Mouse (Mus musculus): Measurements from ENCODE around the gene 1110051M20Rik. TPM values are rescaled to one million over a fixed set of nuclear protein-coding genes. Genes with fewer than 3 reads are reported as not detected.

Gene 1110051M20Rik
- polyA plus RNA-seq, 1 experiment from 2014 or later: 15.6 TPM

DNA sequence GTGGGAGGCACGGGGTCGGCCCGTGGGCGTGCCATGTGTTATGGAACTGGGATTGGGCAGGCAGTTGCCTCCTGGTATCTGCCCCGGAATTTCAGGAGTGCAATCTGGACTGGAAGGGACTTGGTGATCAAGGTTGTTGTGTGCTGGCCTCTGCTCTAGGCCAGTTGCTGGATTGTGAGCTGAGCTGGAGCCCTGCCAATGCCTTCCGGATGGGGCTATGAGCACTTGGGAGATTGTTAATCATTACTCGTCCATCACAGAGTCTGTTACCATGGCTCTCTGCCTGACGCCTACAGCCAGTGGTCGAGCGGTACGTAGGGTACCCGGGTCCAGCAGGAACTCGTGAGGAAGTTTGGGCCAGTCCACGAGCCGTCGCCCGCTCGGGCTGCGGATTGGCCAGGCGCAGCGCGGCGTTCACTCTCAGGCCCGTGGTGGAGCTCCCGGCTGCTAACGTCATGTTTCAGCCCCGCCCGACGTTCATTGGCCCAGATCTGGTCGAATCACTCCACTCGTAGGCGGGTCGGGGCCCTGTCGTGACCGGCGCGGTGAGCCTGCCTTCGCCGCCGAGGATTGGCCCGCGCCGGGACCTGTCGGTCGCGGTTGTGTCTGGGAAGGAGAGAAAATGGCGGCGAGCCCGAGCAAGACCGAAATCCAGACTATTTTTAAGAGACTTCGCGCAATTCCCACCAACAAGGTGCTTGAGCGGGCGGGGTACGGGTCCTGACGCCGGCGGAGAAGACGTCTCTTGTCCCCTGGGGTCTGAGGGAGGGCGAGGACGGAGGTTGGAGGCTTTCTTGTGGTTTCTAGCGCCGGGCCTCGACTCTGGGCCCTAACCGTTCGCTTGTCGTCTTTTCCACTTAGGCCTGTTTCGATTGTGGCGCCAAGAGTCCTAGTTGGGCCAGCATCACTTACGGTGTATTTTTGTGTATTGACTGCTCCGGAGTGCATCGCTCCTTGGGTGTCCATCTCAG, 179.5 kb downstream of the 1110051M20Rik start, which contains the start of gene Arfgap2:
Gene Arfgap2 (plus strand): TSS at position 264 of the 971 bp plus-strand sequence.
- TF ChIP-seq CTCF (IDR thresholded peaks at IDR 0.05; ENCODE audit: low read depth): no peak; the same call in 1 of the 2 replicates
- H3K36me3 ChIP-seq (ENCODE audit: control insufficient read depth, insufficient read depth): peaks cover 32% of the 10 kb centered on the region

GRCm38 (mm10) chr2:91263692-91264660, 180.5 kb downstream of the 1110051M20Rik start:
- ATAC-seq: no peak
- Histone ChIP-seq H3K4me1 (replicated peaks; ENCODE audit: control insufficient read depth, insufficient read depth, low read length) (no peaks in the 10 kb centered on the region), H3K27ac (ENCODE audit: low read depth, low read length) (peak overlapping the region; percentile 95), H3K4me2 (replicated peaks; ENCODE audit: low read depth) (peak overlapping the region; percentile 87), H3K4me3 (ENCODE audit: low read depth, low read length) (peak overlapping the region; percentile 76; the same call in 1 of the 2 replicates), H3K36me3 (ENCODE audit: control insufficient read depth, insufficient read depth) (peaks cover 22% of the 10 kb centered on the region), H3K27me3 (replicated peaks; ENCODE audit: control insufficient read depth, insufficient read depth, low read length) (no peaks in the 10 kb centered on the region), H3K9me3 (ENCODE audit: control insufficient read depth) (no peaks in the 10 kb centered on the region), H3K9ac (ENCODE audit: low read depth, low read length) (peak overlapping the region; percentile 12; the same call in 1 of the 2 replicates)
- WGBS: 87% methylated on average over 17 of the region's 17 CpGs
- no peak for TF ChIP-seq CTCF (IDR thresholded peaks at IDR 0.05; ENCODE audit: low read depth)

More for the DNA sequence above, 179.5 kb downstream of the 1110051M20Rik start, which contains the start of gene Arfgap2:
- H3K4me3 ChIP-seq (ENCODE audit: low read depth, low read length): peak within 1 kb of the TSS; percentile 76
- ATAC-seq: peak; percentile 98
- peak within 1 kb of the TSS; percentile 87 for H3K4me2 ChIP-seq (replicated peaks; ENCODE audit: low read depth)
- H3K9me3 ChIP-seq (ENCODE audit: control insufficient read depth): no peaks in the 10 kb centered on the region
- H3K27me3 ChIP-seq (replicated peaks; ENCODE audit: control insufficient read depth, insufficient read depth, low read length): no peaks in the 10 kb centered on the region
- peak within 1 kb of the TSS; percentile 95 for H3K27ac ChIP-seq (ENCODE audit: low read depth, low read length)
- H3K9ac ChIP-seq (ENCODE audit: low read depth, low read length): peak within 1 kb of the TSS; percentile 96
- 1% methylated on average over 72 of the region's 72 CpGs for WGBS
- no peaks in the 10 kb centered on the region for H3K4me1 ChIP-seq (replicated peaks; ENCODE audit: control insufficient read depth, insufficient read depth, low read length)

DNA sequence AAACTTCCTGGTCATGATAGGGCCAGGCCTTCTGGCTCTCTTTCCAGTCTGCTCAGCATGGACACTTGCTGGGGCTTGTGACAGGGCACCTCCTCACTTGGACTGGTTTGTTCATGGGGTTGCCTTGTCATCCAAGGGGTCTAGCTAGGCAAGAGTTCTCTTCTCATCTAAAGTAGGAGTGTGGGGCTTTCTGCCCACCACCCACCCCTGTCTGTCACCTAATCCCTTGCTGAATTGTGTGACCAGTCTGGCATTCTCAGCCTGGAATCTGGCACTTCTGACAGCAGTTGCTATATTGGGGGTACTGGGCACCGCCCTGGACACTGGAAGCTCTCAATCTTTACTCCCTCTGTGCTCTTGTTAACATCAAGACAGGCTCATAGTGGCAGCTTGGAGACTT, 185.0 kb downstream of the 1110051M20Rik start:
- no peak overlapping the region for H3K9ac ChIP-seq (ENCODE audit: low read depth, low read length)
- no peaks in the 10 kb centered on the region for H3K9me3 ChIP-seq (ENCODE audit: control insufficient read depth)
- peaks cover 5% of the 10 kb centered on the region; the same call in 1 of the 2 replicates for H3K4me1 ChIP-seq (replicated peaks; ENCODE audit: control insufficient read depth, insufficient read depth, low read length)
- no peak overlapping the region for H3K4me3 ChIP-seq (ENCODE audit: low read depth, low read length)
- no peak for TF ChIP-seq CTCF (IDR thresholded peaks at IDR 0.05; ENCODE audit: low read depth)
- peaks cover 4% of the 10 kb centered on the region for H3K27me3 ChIP-seq (replicated peaks; ENCODE audit: control insufficient read depth, insufficient read depth, low read length)
- no peak overlapping the region for H3K4me2 ChIP-seq (replicated peaks; ENCODE audit: low read depth)
- no peak for ATAC-seq
- H3K36me3 ChIP-seq (ENCODE audit: control insufficient read depth, insufficient read depth): no peaks in the 10 kb centered on the region
- no peak overlapping the region for H3K27ac ChIP-seq (ENCODE audit: low read depth, low read length)
- 100% methylated on average over 1 of the region's 1 CpGs for WGBS

DNA sequence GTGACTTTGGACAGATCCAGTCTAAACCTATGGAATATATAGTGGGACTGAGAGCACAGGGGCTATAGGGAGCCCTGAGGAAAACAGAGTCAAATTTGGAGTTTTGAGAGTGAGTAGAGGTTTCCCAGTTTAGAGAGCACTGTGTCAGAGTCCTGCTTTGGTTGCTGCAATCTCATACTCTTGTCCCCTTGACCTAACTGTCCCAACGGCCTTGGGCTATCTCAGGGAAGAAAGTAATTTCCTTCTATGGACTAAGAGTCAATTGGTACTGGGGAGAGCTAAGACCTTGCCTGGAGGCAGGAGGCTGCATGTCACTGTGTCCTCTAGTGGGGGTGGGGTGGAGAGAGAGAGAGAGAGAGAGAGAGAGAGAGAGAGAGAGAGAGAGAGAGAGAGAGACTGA, 185.7 kb downstream of the 1110051M20Rik start:
- no peak overlapping the region for H3K4me3 ChIP-seq (ENCODE audit: low read depth, low read length)
- H3K4me2 ChIP-seq (replicated peaks; ENCODE audit: low read depth): no peak overlapping the region
- no peak overlapping the region for H3K9ac ChIP-seq (ENCODE audit: low read depth, low read length)
- WGBS: 53% methylated on average over 1 of the region's 1 CpGs
- H3K9me3 ChIP-seq (ENCODE audit: control insufficient read depth): no peaks in the 10 kb centered on the region
- no peak for TF ChIP-seq CTCF (IDR thresholded peaks at IDR 0.05; ENCODE audit: low read depth)
- peaks cover 5% of the 10 kb centered on the region; the same call in 1 of the 2 replicates for H3K4me1 ChIP-seq (replicated peaks; ENCODE audit: control insufficient read depth, insufficient read depth, low read length)
- no peak overlapping the region for H3K27ac ChIP-seq (ENCODE audit: low read depth, low read length)
- no peaks in the 10 kb centered on the region for H3K36me3 ChIP-seq (ENCODE audit: control insufficient read depth, insufficient read depth)
- H3K27me3 ChIP-seq (replicated peaks; ENCODE audit: control insufficient read depth, insufficient read depth, low read length): peaks cover 4% of the 10 kb centered on the region
- no peak for ATAC-seq

DNA sequence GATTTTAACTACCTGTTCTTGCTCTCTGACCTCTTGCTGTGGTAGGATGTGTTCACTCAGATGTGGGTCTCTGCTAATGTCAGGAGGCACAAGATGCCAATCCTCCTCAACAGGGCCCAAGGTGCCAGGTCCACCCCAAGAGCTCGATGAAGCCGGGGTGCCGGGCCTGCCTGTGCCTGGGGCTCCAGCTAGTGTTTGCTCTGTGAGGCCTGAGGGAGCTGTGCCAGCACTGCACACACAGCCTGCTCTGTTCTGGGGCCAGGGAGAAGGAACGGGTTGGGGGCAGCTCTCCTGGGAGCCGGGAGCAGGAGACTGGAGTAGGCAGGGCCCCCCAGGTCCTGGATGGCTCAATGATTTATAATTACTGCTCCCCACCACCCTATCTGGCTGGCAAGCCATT, 186.4 kb downstream of the 1110051M20Rik start:
- peaks cover 4% of the 10 kb centered on the region for H3K27me3 ChIP-seq (replicated peaks; ENCODE audit: control insufficient read depth, insufficient read depth, low read length)
- no peak for ATAC-seq
- no peak overlapping the region for H3K4me3 ChIP-seq (ENCODE audit: low read depth, low read length)
- no peaks in the 10 kb centered on the region for H3K9me3 ChIP-seq (ENCODE audit: control insufficient read depth)
- H3K9ac ChIP-seq (ENCODE audit: low read depth, low read length): peak overlapping the region; percentile 37; the same call in 1 of the 2 replicates
- no peak for TF ChIP-seq CTCF (IDR thresholded peaks at IDR 0.05; ENCODE audit: low read depth)
- H3K4me1 ChIP-seq (replicated peaks; ENCODE audit: control insufficient read depth, insufficient read depth, low read length): peaks cover 5% of the 10 kb centered on the region; the same call in 1 of the 2 replicates
- H3K27ac ChIP-seq (ENCODE audit: low read depth, low read length): no peak overlapping the region
- no peaks in the 10 kb centered on the region for H3K36me3 ChIP-seq (ENCODE audit: control insufficient read depth, insufficient read depth)
- 55% methylated on average over 5 of the region's 5 CpGs for WGBS
- H3K4me2 ChIP-seq (replicated peaks; ENCODE audit: low read depth): peak overlapping the region; percentile 78

Data from intestine, postnatal 0 days (tissue).